Mouse (Mus musculus) kidney, embryonic 15.5 days (tissue): ENCODE measurements at regions not wholly inside any gene's neighbourhood (a gene's known extent, or its start where the extent isn't known, plus 50 kb on each side); places are given as distances from the start of the nearest gene placed in this dataset.
"Not testable (repeated sequence)": the region's sequence is repeated elsewhere in the genome, so short reads cannot be mapped to it uniquely, and the experiment has no call there.

Experiments
- ATAC-seq: fragments of 200-750 bp; cut with Nextera tagmentation; replicated peaks from 2 replicates; pipeline ENCODE4 v1.8.0; 2017; ENCODE audit warnings: moderate TSS enrichment; ENCODE audit not compliant: low FRiP score
- H3K27ac ChIP-seq: fragments of 300-500 bp; sonication (generic); 2 replicates; pipeline ENCODE4 v1.5.1; 2015; ENCODE audit warnings: mild to moderate bottlenecking, inconsistent platforms
- H3K27me3 ChIP-seq: fragments of 300-500 bp; sonication (generic); 2 replicates; pipeline ENCODE4 v1.6.1; 2015; ENCODE audit warnings: inconsistent platforms
- H3K36me3 ChIP-seq: fragments of 300-500 bp; sonication (generic); 2 replicates; pipeline ENCODE4 v1.6.1; 2015; ENCODE audit warnings: inconsistent platforms
- H3K4me1 ChIP-seq: fragments of 300-500 bp; sonication (generic); 2 replicates; pipeline ENCODE4 v1.6.1; 2015; ENCODE audit warnings: inconsistent platforms
- H3K4me2 ChIP-seq: fragments of 300-500 bp; sonication (generic); 2 replicates; pipeline ENCODE4 v1.6.1; 2015; ENCODE audit warnings: moderate library complexity, mild to moderate bottlenecking, inconsistent platforms
- H3K4me3 ChIP-seq: fragments of 300-500 bp; sonication (generic); replicated peaks from 2 replicates; pipeline ENCODE4 v1.5.1; 2015; ENCODE audit warnings: mild to moderate bottlenecking, inconsistent platforms
- H3K9ac ChIP-seq: fragments of 300-500 bp; sonication (generic); 2 replicates; pipeline ENCODE4 v1.6.1; 2015; ENCODE audit warnings: mild to moderate bottlenecking, inconsistent platforms
- H3K9me3 ChIP-seq: fragments of 300-500 bp; sonication (generic); replicated peaks from 2 replicates; pipeline ENCODE4 v1.6.1; 2016; ENCODE audit warnings: inconsistent platforms
- WGBS: fragments of 180-500 bp; shearing (Covaris S2); methylation state at CpG from one replicate; pipeline ENCODE4 v1.1.7; 2015; ENCODE audit warnings: mixed read lengths; 5-methylcytosine and 5-hydroxymethylcytosine counted together

GRCm38 (mm10) chr13:52120795-52121194 lies 274.3 kb downstream of the Gadd45g start:
- Histone ChIP-seq H3K27me3 (no peaks in the 10 kb centered on the region), H3K4me3 (no peak overlapping the region)
- no peak for ATAC-seq

GRCm38 (mm10) chr13:52125037-52125436 lies 278.6 kb downstream of the Gadd45g start:
- no peak overlapping the region for H3K9ac ChIP-seq
- H3K4me1 ChIP-seq = peaks cover 5% of the 10 kb centered on the region; the same call in 1 of the 2 replicates
- no peak for ATAC-seq
- H3K4me2 ChIP-seq = no peak overlapping the region
- H3K4me3 ChIP-seq = no peak overlapping the region
- H3K27me3 ChIP-seq = no peaks in the 10 kb centered on the region
- no peaks in the 10 kb centered on the region for H3K36me3 ChIP-seq
- H3K9me3 ChIP-seq = no peaks in the 10 kb centered on the region
- WGBS = 79% methylated on average over 4 of the region's 4 CpGs
- H3K27ac ChIP-seq = no peak overlapping the region

More at GRCm38 (mm10) chr13:52120795-52121194, 274.3 kb downstream of the Gadd45g start:
- no peak overlapping the region for H3K9ac ChIP-seq
- no peaks in the 10 kb centered on the region for H3K9me3 ChIP-seq
- H3K4me2 ChIP-seq = no peak overlapping the region
- 70% methylated on average over 8 of the region's 8 CpGs for WGBS
- no peak overlapping the region for H3K27ac ChIP-seq
- H3K36me3 ChIP-seq = no peaks in the 10 kb centered on the region
- peaks cover 5% of the 10 kb centered on the region; the same call in 1 of the 2 replicates for H3K4me1 ChIP-seq

DNA sequence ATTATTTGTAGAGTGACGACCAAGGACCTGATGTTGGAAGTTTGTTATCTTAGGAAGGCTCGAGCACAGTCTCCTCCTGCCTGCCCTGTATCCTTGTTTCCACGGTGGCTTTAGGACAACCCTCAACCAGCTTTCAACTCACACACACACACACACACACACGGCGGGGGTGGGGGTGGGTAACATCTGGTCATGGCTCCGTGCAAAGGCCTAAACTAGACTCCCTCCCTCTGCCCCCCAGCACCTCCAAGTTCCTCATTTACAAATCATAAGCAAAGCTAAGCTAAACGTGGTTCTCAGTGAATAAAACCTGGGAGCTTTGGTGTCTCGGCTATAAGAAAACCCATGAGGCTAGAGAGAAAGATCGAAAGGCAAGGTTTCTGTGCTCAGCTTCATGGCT lies 281.3 kb downstream of the Gadd45g start:
- H3K27me3 ChIP-seq = no peaks in the 10 kb centered on the region

GRCm38 (mm10) chr13:52129466-52129865 lies 283.0 kb downstream of the Gadd45g start:
- Histone ChIP-seq H3K4me1 (no peaks in the 10 kb centered on the region; the same call in 1 of the 2 replicates), H3K9ac (no peak overlapping the region), H3K36me3 (no peaks in the 10 kb centered on the region), H3K4me3 (no peak overlapping the region), H3K9me3 (peaks cover 13% of the 10 kb centered on the region; the same call in 1 of the 2 replicates), H3K27ac (no peak overlapping the region), H3K27me3 (no peaks in the 10 kb centered on the region), H3K4me2 (no peak overlapping the region)
- 82% methylated on average over 4 of the region's 4 CpGs for WGBS
- ATAC-seq = no peak

More for the DNA sequence above, 281.3 kb downstream of the Gadd45g start:
- H3K27ac ChIP-seq = no peak overlapping the region
- 76% methylated on average over 9 of the region's 9 CpGs for WGBS
- no peak overlapping the region for H3K9ac ChIP-seq
- H3K4me1 ChIP-seq = no peaks in the 10 kb centered on the region
- no peak overlapping the region for H3K4me2 ChIP-seq
- peaks cover 13% of the 10 kb centered on the region; the same call in 1 of the 2 replicates for H3K9me3 ChIP-seq
- no peak overlapping the region for H3K4me3 ChIP-seq
- H3K36me3 ChIP-seq = no peaks in the 10 kb centered on the region
- ATAC-seq = no peak

- Histone ChIP-seq H3K4me1 (no peaks in the 10 kb centered on the region; the same call in 1 of the 2 replicates), H3K9ac (no peak overlapping the region), H3K4me3 (no peak overlapping the region), H3K27me3 (no peaks in the 10 kb centered on the region), H3K36me3 (no peaks in the 10 kb centered on the region), H3K27ac (peak overlapping the region; percentile 46), H3K9me3 (peaks cover 13% of the 10 kb centered on the region; the same call in 1 of the 2 replicates), H3K4me2 (no peak overlapping the region)
- peak; percentile 62 for ATAC-seq
- 20% methylated on average over 3 of the region's 3 CpGs for WGBS
These were observed 286.7 kb downstream of the Gadd45g start for GRCm38 (mm10) chr13:52133202-52133601.

- 77% methylated on average over 6 of the region's 6 CpGs for WGBS
- H3K36me3 ChIP-seq = no peaks in the 10 kb centered on the region
- no peak overlapping the region for H3K4me2 ChIP-seq
- H3K27ac ChIP-seq = no peak overlapping the region
- no peaks in the 10 kb centered on the region; the same call in 1 of the 2 replicates for H3K9me3 ChIP-seq
- H3K4me1 ChIP-seq = no peaks in the 10 kb centered on the region
- H3K27me3 ChIP-seq = no peaks in the 10 kb centered on the region
- no peak for ATAC-seq
- no peak overlapping the region for H3K9ac ChIP-seq
- H3K4me3 ChIP-seq = no peak overlapping the region
These were observed 292.0 kb downstream of the Gadd45g start for GRCm38 (mm10) chr13:52138331-52138945.

GRCm38 (mm10) chr13:52139140-52139809 lies 292.8 kb downstream of the Gadd45g start:
- Histone ChIP-seq H3K36me3 (no peaks in the 10 kb centered on the region), H3K4me1 (no peaks in the 10 kb centered on the region), H3K9me3 (no peaks in the 10 kb centered on the region; the same call in 1 of the 2 replicates), H3K4me2 (no peak overlapping the region), H3K27me3 (no peaks in the 10 kb centered on the region), H3K4me3 (no peak overlapping the region), H3K27ac (no peak overlapping the region), H3K9ac (no peak overlapping the region)
- ATAC-seq = no peak
- 47% methylated on average over 15 of the region's 15 CpGs for WGBS

DNA sequence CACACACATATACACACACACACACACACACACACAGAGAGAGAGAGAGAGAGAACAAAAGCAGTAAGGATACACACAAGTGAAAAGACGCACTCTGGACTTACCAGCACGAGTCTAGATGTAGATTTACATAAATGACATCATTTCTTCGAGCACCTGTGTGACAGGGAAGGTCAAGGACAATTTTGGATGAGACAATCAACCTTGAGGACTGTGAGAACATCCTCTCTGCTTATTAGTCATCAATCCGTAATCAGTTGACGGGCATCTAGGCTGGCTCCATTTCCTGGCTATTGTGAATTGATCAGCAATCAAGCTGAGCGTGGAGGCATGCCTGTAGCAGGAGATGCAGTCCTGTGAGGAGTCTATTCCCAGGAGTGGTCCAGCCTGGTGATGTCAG lies 293.7 kb downstream of the Gadd45g start:
- H3K4me3 ChIP-seq = no peak overlapping the region
- no peak for ATAC-seq
- H3K4me1 ChIP-seq = no peaks in the 10 kb centered on the region
- no peaks in the 10 kb centered on the region for H3K27me3 ChIP-seq
- no peak overlapping the region for H3K4me2 ChIP-seq
- no peak overlapping the region for H3K9ac ChIP-seq
- no peaks in the 10 kb centered on the region for H3K36me3 ChIP-seq
- 80% methylated on average over 6 of the region's 6 CpGs for WGBS
- peaks cover 5% of the 10 kb centered on the region for H3K9me3 ChIP-seq
- no peak overlapping the region for H3K27ac ChIP-seq

DNA sequence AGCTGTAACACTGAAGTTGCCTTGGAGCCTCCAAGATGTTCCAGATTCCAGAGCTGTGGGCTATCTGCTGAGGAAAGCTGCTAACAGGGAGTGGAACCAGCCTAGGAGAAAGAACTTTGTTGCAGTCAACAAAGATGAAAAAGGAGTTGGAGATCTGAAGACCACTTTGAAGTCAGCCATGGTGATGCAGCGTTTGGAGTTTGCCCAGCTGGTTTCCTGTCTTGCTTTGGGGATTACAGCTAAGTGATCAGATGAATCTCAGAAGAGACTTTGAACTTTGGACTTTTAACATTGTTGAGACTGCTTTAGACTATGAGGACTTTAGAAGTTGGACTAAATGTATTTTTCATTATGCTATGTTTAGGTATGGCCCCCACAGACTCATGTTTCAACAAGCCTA lies 297.6 kb downstream of the Gadd45g start:
- not testable (repeated sequence) for H3K27ac ChIP-seq, H3K4me2 ChIP-seq, ATAC-seq, H3K27me3 ChIP-seq, H3K36me3 ChIP-seq, H3K9ac ChIP-seq, H3K4me3 ChIP-seq, H3K4me1 ChIP-seq
- peaks cover 10% of the 10 kb centered on the region for H3K9me3 ChIP-seq
- 70% methylated on average over 1 of the region's 1 CpGs for WGBS

GRCm38 (mm10) chr13:52145926-52146325 lies 299.4 kb downstream of the Gadd45g start:
- Histone ChIP-seq H3K9ac (no peak overlapping the region), H3K36me3 (no peaks in the 10 kb centered on the region), H3K9me3 (peaks cover 10% of the 10 kb centered on the region), H3K4me3 (no peak overlapping the region), H3K27me3 (no peaks in the 10 kb centered on the region), H3K27ac (no peak overlapping the region), H3K4me2 (no peak overlapping the region), H3K4me1 (no peaks in the 10 kb centered on the region)
- no peak for ATAC-seq
- 73% methylated on average over 5 of the region's 5 CpGs for WGBS

- 91% methylated on average over 8 of the region's 8 CpGs for WGBS
- Histone ChIP-seq H3K27ac (no peak overlapping the region), H3K27me3 (no peaks in the 10 kb centered on the region)
These were observed 303.8 kb downstream of the Gadd45g start for GRCm38 (mm10) chr13:52150281-52150680.

DNA sequence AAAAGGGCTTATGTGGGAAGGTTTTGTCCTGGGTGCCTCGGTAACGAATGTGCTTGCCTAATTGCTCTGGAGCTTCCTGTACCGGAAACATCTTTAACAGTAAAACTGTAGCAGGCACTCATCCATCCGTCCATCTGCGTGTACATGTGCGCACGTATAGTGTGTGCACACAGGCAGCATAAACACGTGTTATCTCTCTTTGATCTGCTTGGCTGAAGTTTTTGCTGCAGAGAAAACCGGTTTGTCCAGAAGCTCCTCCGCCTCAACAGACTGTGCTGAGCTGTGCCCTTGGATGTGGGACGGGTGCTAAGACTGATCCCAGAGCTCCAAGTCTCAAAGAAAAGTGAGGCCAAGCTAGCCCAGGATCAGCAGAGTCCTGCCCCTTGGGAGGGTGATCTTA lies 305.3 kb downstream of the Gadd45g start:
- Histone ChIP-seq H3K4me3 (no peak overlapping the region), H3K4me1 (peaks cover 46% of the 10 kb centered on the region), H3K9ac (no peak overlapping the region), H3K27ac (peak overlapping the region; percentile 78), H3K4me2 (no peak overlapping the region), H3K27me3 (no peaks in the 10 kb centered on the region), H3K9me3 (no peaks in the 10 kb centered on the region), H3K36me3 (no peaks in the 10 kb centered on the region)
- WGBS = 51% methylated on average over 11 of the region's 11 CpGs
- peak; percentile 42 for ATAC-seq

More at GRCm38 (mm10) chr13:52150281-52150680, 303.8 kb downstream of the Gadd45g start:
- Histone ChIP-seq H3K4me1 (peaks cover 35% of the 10 kb centered on the region), H3K9ac (no peak overlapping the region), H3K4me3 (no peak overlapping the region), H3K36me3 (no peaks in the 10 kb centered on the region), H3K4me2 (no peak overlapping the region), H3K9me3 (peaks cover 5% of the 10 kb centered on the region)
- no peak for ATAC-seq
